Mouse (Mus musculus) kidney, postnatal 14 days (tissue): ENCODE results near the gene Gm20388.

Experiments used
- DNase-seq: peaks from one replicate; pipeline ENCODE4 v3.0.0; 2022; ENCODE audit warnings: mixed read lengths

The Gm20388 gene

GRCm38 (mm10) chr8:119964859-119965258 is 54.2 kb downstream of the Gm20388 start:
- no peak for DNase-seq

GRCm38 (mm10) chr8:119967435-119967834 is 56.8 kb downstream of the Gm20388 start:
- DNase-seq: no peak

GRCm38 (mm10) chr8:119970169-119970568 is 59.5 kb downstream of the Gm20388 start:
- no peak for DNase-seq

- DNase-seq: peak; percentile 27
These were observed 61.9 kb downstream of the Gm20388 start for GRCm38 (mm10) chr8:119972558-119972957.

- DNase-seq: no peak
These were observed 68.2 kb downstream of the Gm20388 start for GRCm38 (mm10) chr8:119978770-119979381.

GRCm38 (mm10) chr8:119981253-119981652 is 70.6 kb downstream of the Gm20388 start:
- no peak for DNase-seq

GRCm38 (mm10) chr8:119984085-119984484 is 73.4 kb downstream of the Gm20388 start:
- DNase-seq: no peak

- no peak for DNase-seq
These were observed 75.5 kb downstream of the Gm20388 start for GRCm38 (mm10) chr8:119986174-119986573.

GRCm38 (mm10) chr8:119988087-119988486 is 77.4 kb downstream of the Gm20388 start:
- no peak for DNase-seq

- peak; percentile 88 for DNase-seq
These were observed 81.6 kb downstream of the Gm20388 start, which contains the start of gene Crispld2 for GRCm38 (mm10) chr8:119992249-119992648. TSS of gene Crispld2 (plus strand) at chr8:119992438.

GRCm38 (mm10) chr8:119994114-119994513 is 83.5 kb downstream of the Gm20388 start:
- no peak for DNase-seq

- DNase-seq: no peak
These were observed 83.9 kb downstream of the Gm20388 start for GRCm38 (mm10) chr8:119994556-119994955.

- no peak for DNase-seq
These were observed 86.6 kb downstream of the Gm20388 start for GRCm38 (mm10) chr8:119997266-119997665.

- no peak for DNase-seq
These were observed 89.8 kb downstream of the Gm20388 start for GRCm38 (mm10) chr8:120000461-120000860.

GRCm38 (mm10) chr8:120001712-120002111 is 91.1 kb downstream of the Gm20388 start:
- DNase-seq: peak; percentile 86

GRCm38 (mm10) chr8:120002348-120002747 is 91.7 kb downstream of the Gm20388 start:
- DNase-seq: no peak

- DNase-seq: peak; percentile 87
These were observed 93.6 kb downstream of the Gm20388 start for GRCm38 (mm10) chr8:120004154-120004702.

GRCm38 (mm10) chr8:120004705-120005381 is 94.2 kb downstream of the Gm20388 start:
- DNase-seq: no peak

- no peak for DNase-seq
These were observed 96.1 kb downstream of the Gm20388 start for GRCm38 (mm10) chr8:120006645-120007160.

GRCm38 (mm10) chr8:120007178-120007577 is 96.5 kb downstream of the Gm20388 start:
- DNase-seq: no peak

GRCm38 (mm10) chr8:120009284-120009683 is 98.6 kb downstream of the Gm20388 start:
- no peak for DNase-seq

GRCm38 (mm10) chr8:120012491-120012890 is 101.8 kb downstream of the Gm20388 start:
- DNase-seq: no peak

- DNase-seq: no peak
These were observed 102.3 kb downstream of the Gm20388 start for GRCm38 (mm10) chr8:120012927-120013326.
